Mouse (Mus musculus) megakaryocyte, embryonic 14.5 days (primary cell): ENCODE measurements around the gene Sell.

Experiments
- FLI1 ChIP-seq: IDR thresholded peaks from 2 replicates; pipeline ENCODE4 v1.6.1; 2012; ENCODE audit warnings: low read length, inconsistent platforms, mixed read lengths
- GATA1 ChIP-seq: IDR thresholded peaks from 3 replicates; pipeline ENCODE4 v1.6.1; 2012; ENCODE audit warnings: mixed read lengths, low read length, inconsistent platforms, borderline replicate concordance

DNA sequence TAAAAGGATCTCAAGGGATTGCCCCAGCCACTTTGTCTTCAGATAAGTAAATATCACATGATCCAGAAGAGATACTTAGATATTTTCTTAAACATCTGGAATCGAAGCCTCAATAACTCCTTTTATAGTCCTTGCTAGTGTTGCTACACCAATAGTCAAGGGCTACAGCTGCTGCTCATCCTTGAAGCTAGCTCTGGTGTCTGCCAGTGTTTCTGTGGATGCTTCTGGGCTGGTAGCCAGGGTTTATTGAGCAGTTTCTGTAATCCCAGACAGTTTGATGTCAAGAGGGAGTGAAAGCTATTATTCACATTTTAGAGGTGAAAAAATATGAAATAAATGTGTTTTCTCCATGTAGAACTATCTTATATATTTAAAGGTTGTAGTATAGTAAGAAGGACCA, 70.8 kb downstream of the Sell start:
- TF ChIP-seq GATA1 (no peak), FLI1 (no peak)
